Mouse (Mus musculus): ENCODE results near the gene Tgfa. TPM values are rescaled to one million over a fixed set of nuclear protein-coding genes. Genes with fewer than 3 reads are reported as not detected.

Tgfa gene
- total and polyA plus RNA-seq, 3 experiments = 0.80 to 1.6 (median 1.0) TPM

DNA sequence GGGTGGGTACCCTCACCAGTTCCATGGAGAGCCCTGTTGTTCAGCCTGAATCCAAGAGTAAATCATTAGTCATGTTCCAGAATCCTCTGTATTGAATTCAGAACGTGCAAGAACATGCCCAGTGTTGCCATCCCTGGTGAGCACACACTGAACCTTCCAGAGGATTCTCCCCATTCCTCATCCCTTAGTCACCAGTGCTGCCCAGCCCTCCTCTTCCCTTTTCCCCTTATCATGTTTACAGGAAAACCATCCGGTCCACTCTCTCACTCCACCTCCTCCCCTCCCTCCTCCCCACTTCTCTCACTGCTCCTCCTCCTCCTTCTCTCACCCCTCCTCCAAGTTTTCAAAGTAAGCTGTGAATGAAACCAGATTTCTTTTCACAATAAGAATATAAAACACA, 14.4 kb upstream of the Tgfa start:
- DNase-seq = no peak
- Histone ChIP-seq H3K9ac (ENCODE audit: low read depth, low read length) (no peak overlapping the region), H3K4me3 (no peak overlapping the region), H3K36me3 (ENCODE audit: control insufficient read depth, insufficient read depth, low read length) (no peaks in the 10 kb centered on the region), H3K79me2 (replicated peaks; ENCODE audit: control insufficient read depth, insufficient read depth, low read length) (no peaks in the 10 kb centered on the region), H3K27me3 (ENCODE audit: control insufficient read depth, insufficient read depth, low read length) (no peaks in the 10 kb centered on the region), H3K4me1 (ENCODE audit: control insufficient read depth, insufficient read depth, low read length) (no peaks in the 10 kb centered on the region), H3K27ac (no peak overlapping the region)
- TF ChIP-seq POLR2A (IDR thresholded peaks at IDR 0.05; ENCODE audit: insufficient read depth, low read depth, low read length) (no peak), CTCF (IDR thresholded peaks at IDR 0.05) (no peak), EP300 (IDR thresholded peaks at IDR 0.05; ENCODE audit: insufficient read depth, low read depth, low read length) (no peak)
- 13% methylated on average over 2 of the region's 2 CpGs for WGBS
- intact Hi-C loops (cut with DNase I) = no loop called here

- H3K4me1 ChIP-seq (ENCODE audit: control insufficient read depth, insufficient read depth, low read length) = no peaks in the 10 kb centered on the region
- H3K27ac ChIP-seq = no peak overlapping the region
- no peaks in the 10 kb centered on the region for H3K27me3 ChIP-seq (ENCODE audit: control insufficient read depth, insufficient read depth, low read length)
- WGBS = 83% methylated on average over 9 of the region's 9 CpGs
- no peak overlapping the region for H3K4me3 ChIP-seq
- no peak overlapping the region for H3K9ac ChIP-seq (ENCODE audit: low read depth, low read length)
- no peaks in the 10 kb centered on the region for H3K36me3 ChIP-seq (ENCODE audit: control insufficient read depth, insufficient read depth, low read length)
- intact Hi-C loops (cut with DNase I) = no loop called here
- H3K79me2 ChIP-seq (replicated peaks; ENCODE audit: control insufficient read depth, insufficient read depth, low read length) = no peaks in the 10 kb centered on the region
- TF ChIP-seq EP300 (IDR thresholded peaks at IDR 0.05; ENCODE audit: insufficient read depth, low read depth, low read length) (no peak), POLR2A (IDR thresholded peaks at IDR 0.05; ENCODE audit: insufficient read depth, low read depth, low read length) (no peak), CTCF (IDR thresholded peaks at IDR 0.05) (no peak)
- DNase-seq = no peak
Measured at GRCm38 (mm10) chr6:86182016-86182415, 13.0 kb upstream of the Tgfa start.

GRCm38 (mm10) chr6:86182626-86183025, 12.4 kb upstream of the Tgfa start:
- Histone ChIP-seq H3K27ac (no peak overlapping the region), H3K36me3 (ENCODE audit: control insufficient read depth, insufficient read depth, low read length) (no peaks in the 10 kb centered on the region), H3K27me3 (ENCODE audit: control insufficient read depth, insufficient read depth, low read length) (no peaks in the 10 kb centered on the region), H3K4me3 (no peak overlapping the region), H3K4me1 (ENCODE audit: control insufficient read depth, insufficient read depth, low read length) (no peaks in the 10 kb centered on the region), H3K9ac (ENCODE audit: low read depth, low read length) (no peak overlapping the region), H3K79me2 (replicated peaks; ENCODE audit: control insufficient read depth, insufficient read depth, low read length) (no peaks in the 10 kb centered on the region)
- 76% methylated on average over 5 of the region's 5 CpGs for WGBS
- DNase-seq = no peak
- TF ChIP-seq EP300 (IDR thresholded peaks at IDR 0.05; ENCODE audit: insufficient read depth, low read depth, low read length) = no peak
- no peak for TF ChIP-seq POLR2A (IDR thresholded peaks at IDR 0.05; ENCODE audit: insufficient read depth, low read depth, low read length)
- TF ChIP-seq CTCF (IDR thresholded peaks at IDR 0.05) = no peak
- intact Hi-C loops (cut with DNase I) = no loop called here

- Histone ChIP-seq H3K27ac (no peak overlapping the region), H3K36me3 (ENCODE audit: control insufficient read depth, insufficient read depth, low read length) (no peaks in the 10 kb centered on the region), H3K27me3 (ENCODE audit: control insufficient read depth, insufficient read depth, low read length) (no peaks in the 10 kb centered on the region; the same call in 1 of the 2 replicates), H3K4me1 (ENCODE audit: control insufficient read depth, insufficient read depth, low read length) (no peaks in the 10 kb centered on the region), H3K4me3 (no peak overlapping the region), H3K9ac (ENCODE audit: low read depth, low read length) (no peak overlapping the region), H3K79me2 (replicated peaks; ENCODE audit: control insufficient read depth, insufficient read depth, low read length) (no peaks in the 10 kb centered on the region)
- WGBS = 40% methylated on average over 14 of the region's 14 CpGs
- intact Hi-C loops (cut with DNase I) = no loop called here
- DNase-seq = no peak
- TF ChIP-seq POLR2A (IDR thresholded peaks at IDR 0.05; ENCODE audit: insufficient read depth, low read depth, low read length) = no peak
Measured at GRCm38 (mm10) chr6:86186106-86186955, 8.7 kb upstream of the Tgfa start.

DNA sequence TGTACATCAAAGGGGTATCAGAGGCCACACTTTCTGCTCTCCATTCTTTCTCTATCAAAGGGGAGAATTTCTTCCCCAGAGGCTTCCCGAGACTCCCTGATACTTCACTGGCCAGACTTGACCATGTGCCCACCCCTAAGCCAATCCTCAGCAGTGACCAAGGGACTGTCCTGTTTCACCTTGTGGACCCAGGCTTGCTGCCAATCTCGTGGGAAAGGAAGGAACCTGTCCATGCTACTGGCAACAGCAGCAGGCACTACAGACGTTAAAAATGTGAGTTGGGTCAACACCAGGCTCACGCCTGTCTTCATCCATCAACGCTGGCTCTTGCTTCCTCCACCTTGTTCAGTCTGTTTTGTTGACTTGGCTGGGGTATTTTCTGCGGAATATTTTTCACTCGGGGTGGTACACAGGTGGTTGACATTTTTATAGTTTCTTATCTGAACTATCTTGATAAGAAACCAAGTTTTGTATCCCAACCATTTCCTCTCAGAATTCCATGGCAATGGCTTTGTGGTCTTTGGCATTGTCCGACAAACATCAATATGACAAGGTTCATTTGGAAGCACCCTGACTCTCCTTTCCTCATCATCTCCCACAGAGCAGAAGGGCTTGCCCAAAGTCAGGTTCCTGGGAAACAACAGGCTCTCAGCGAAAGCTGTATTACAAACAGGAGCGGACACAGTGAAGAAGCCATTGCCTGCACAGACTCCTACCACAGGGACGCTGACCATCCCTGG, 6.1 kb upstream of the Tgfa start:
- WGBS = 62% methylated on average over 11 of the region's 11 CpGs

GRCm38 (mm10) chr6:86190622-86191021, 4.4 kb upstream of the Tgfa start:
- H3K27me3 ChIP-seq (ENCODE audit: control insufficient read depth, insufficient read depth, low read length) = peaks cover 3% of the 10 kb centered on the region
- no peak overlapping the region for H3K27ac ChIP-seq
- H3K79me2 ChIP-seq (replicated peaks; ENCODE audit: control insufficient read depth, insufficient read depth, low read length) = no peaks in the 10 kb centered on the region
- H3K9ac ChIP-seq (ENCODE audit: low read depth, low read length) = no peak overlapping the region
- 88% methylated on average over 3 of the region's 3 CpGs for WGBS
- H3K4me3 ChIP-seq = no peak overlapping the region
- intact Hi-C loops (cut with DNase I) = no loop called here
- DNase-seq = no peak
- no peaks in the 10 kb centered on the region for H3K36me3 ChIP-seq (ENCODE audit: control insufficient read depth, insufficient read depth, low read length)
- H3K4me1 ChIP-seq (ENCODE audit: control insufficient read depth, insufficient read depth, low read length) = no peaks in the 10 kb centered on the region; the same call in 1 of the 2 replicates
- TF ChIP-seq POLR2A (IDR thresholded peaks at IDR 0.05; ENCODE audit: insufficient read depth, low read depth, low read length) (no peak), CTCF (IDR thresholded peaks at IDR 0.05) (no peak)

More for the DNA sequence above, 6.1 kb upstream of the Tgfa start:
- Histone ChIP-seq H3K79me2 (replicated peaks; ENCODE audit: control insufficient read depth, insufficient read depth, low read length) (no peaks in the 10 kb centered on the region), H3K9ac (ENCODE audit: low read depth, low read length) (no peak overlapping the region), H3K4me3 (no peak overlapping the region), H3K36me3 (ENCODE audit: control insufficient read depth, insufficient read depth, low read length) (no peaks in the 10 kb centered on the region), H3K4me1 (ENCODE audit: control insufficient read depth, insufficient read depth, low read length) (no peaks in the 10 kb centered on the region), H3K27ac (no peak overlapping the region), H3K27me3 (ENCODE audit: control insufficient read depth, insufficient read depth, low read length) (no peaks in the 10 kb centered on the region; the same call in 1 of the 2 replicates)
- no peak for DNase-seq
- intact Hi-C loops (cut with DNase I) = no loop called here
- TF ChIP-seq EP300 (IDR thresholded peaks at IDR 0.05; ENCODE audit: insufficient read depth, low read depth, low read length) (no peak), POLR2A (IDR thresholded peaks at IDR 0.05; ENCODE audit: insufficient read depth, low read depth, low read length) (no peak), CTCF (IDR thresholded peaks at IDR 0.05) (no peak)
